Mouse (Mus musculus) thymus, adult 2 months (tissue): ENCODE results near the gene Rab26. TPM values are rescaled to one million over a fixed set of nuclear protein-coding genes. Genes with fewer than 3 reads are reported as not detected.

Source experiments
- DNase-seq: peaks from one replicate; pipeline ENCODE4 v3.0.0; 2021
- H3K27ac ChIP-seq: fragments of 200-500 bp; 2 replicates; pipeline ENCODE4 v1.5.1; 2012; ENCODE audit warnings: low read length, control low read depth; ENCODE audit not compliant: control insufficient read depth, insufficient read depth
- H3K27me3 ChIP-seq: fragments of 200-500 bp; 2 replicates; pipeline ENCODE4 v1.6.1; 2012; ENCODE audit warnings: mild to moderate bottlenecking, low read length, moderate library complexity, mixed read lengths; ENCODE audit not compliant: control insufficient read depth, insufficient read depth
- H3K36me3 ChIP-seq: fragments of 200-500 bp; 2 replicates; pipeline ENCODE4 v1.6.1; 2012; ENCODE audit warnings: mild to moderate bottlenecking, low read length, moderate library complexity; ENCODE audit not compliant: control insufficient read depth, insufficient read depth
- H3K4me1 ChIP-seq: fragments of 200-500 bp; replicated peaks from 2 replicates; pipeline ENCODE4 v1.6.1; 2012; ENCODE audit warnings: low read length; ENCODE audit not compliant: control insufficient read depth, insufficient read depth
- H3K4me3 ChIP-seq: fragments of 200-500 bp; 2 replicates; pipeline ENCODE4 v1.5.1; 2012; ENCODE audit warnings: mild to moderate bottlenecking, low read length, control low read depth, moderate library complexity; ENCODE audit not compliant: control insufficient read depth, insufficient read depth
- CTCF ChIP-seq: fragments of 200-500 bp; IDR thresholded peaks from 2 replicates; pipeline ENCODE4 v1.5.1; 2012; ENCODE audit warnings: mild to moderate bottlenecking, control low read depth, low read length, moderate library complexity, borderline replicate concordance; ENCODE audit not compliant: control insufficient read depth, poor library complexity, insufficient read depth; ENCODE audit errors: extremely low read depth
- POLR2A ChIP-seq: fragments of 200-500 bp; IDR thresholded peaks from 2 replicates; pipeline ENCODE4 v1.6.1; 2012; ENCODE audit warnings: mild to moderate bottlenecking, low read length, control low read depth, moderate library complexity; ENCODE audit not compliant: control insufficient read depth, poor library complexity, insufficient read depth; ENCODE audit errors: extremely low read depth
- WGBS: fragments of 180-500 bp; shearing (Covaris S2); methylation state at CpG from one replicate; pipeline ENCODE4 v1.1.7; 2018; 5-methylcytosine and 5-hydroxymethylcytosine counted together
- polyA plus RNA-seq: library from polyadenylated mRNA; depleted of rRNA; stranded (reverse); fragments of >200 nt; gene quantifications from 2 replicates; pipeline ENCODE4 v1.2.3, GENCODE M21; 2012

Gene Rab26
- polyA plus RNA-seq, 1 experiment: 1.6 TPM

- DNase-seq: no peak
- Histone ChIP-seq H3K4me3 (no peak overlapping the region), H3K36me3 (no peaks in the 10 kb centered on the region), H3K27me3 (no peaks in the 10 kb centered on the region), H3K4me1 (peaks cover 17% of the 10 kb centered on the region), H3K27ac (no peak overlapping the region)
- TF ChIP-seq CTCF (no peak), POLR2A (no peak)
- WGBS: 90% methylated on average over 3 of the region's 3 CpGs
Observed at GRCm38 (mm10) chr17:24559146-24559545, 25.1 kb upstream of the Rab26 start.

- Histone ChIP-seq H3K4me1 (peaks cover 16% of the 10 kb centered on the region), H3K4me3 (no peak overlapping the region), H3K27me3 (no peaks in the 10 kb centered on the region), H3K36me3 (no peaks in the 10 kb centered on the region), H3K27ac (no peak overlapping the region)
- 52% methylated on average over 4 of the region's 4 CpGs for WGBS
- TF ChIP-seq CTCF (no peak), POLR2A (no peak)
- no peak for DNase-seq
Observed at GRCm38 (mm10) chr17:24558600-24559099, 24.6 kb upstream of the Rab26 start.

GRCm38 (mm10) chr17:24557091-24557490, 23.1 kb upstream of the Rab26 start:
- TF ChIP-seq POLR2A (no peak), CTCF (no peak)
- WGBS: 97% methylated on average over 7 of the region's 7 CpGs
- Histone ChIP-seq H3K27me3 (no peaks in the 10 kb centered on the region), H3K4me1 (peaks cover 15% of the 10 kb centered on the region), H3K4me3 (no peak overlapping the region), H3K27ac (no peak overlapping the region), H3K36me3 (no peaks in the 10 kb centered on the region)
- DNase-seq: no peak

- H3K27ac ChIP-seq: no peak overlapping the region
- TF ChIP-seq CTCF (no peak), POLR2A (no peak)
- no peak for DNase-seq
Observed at GRCm38 (mm10) chr17:24551050-24551444, 17.0 kb upstream of the Rab26 start.

GRCm38 (mm10) chr17:24550416-24551049, 16.5 kb upstream of the Rab26 start:
- peak overlapping the region; percentile 70 for H3K4me3 ChIP-seq
- H3K36me3 ChIP-seq: no peaks in the 10 kb centered on the region
- H3K4me1 ChIP-seq: peaks cover 19% of the 10 kb centered on the region
- peak; percentile 65 for DNase-seq
- 5% methylated on average over 44 of the region's 44 CpGs for WGBS
- H3K27ac ChIP-seq: no peak overlapping the region
- no peaks in the 10 kb centered on the region for H3K27me3 ChIP-seq
- TF ChIP-seq POLR2A: no peak
- TF ChIP-seq CTCF: no peak

More at GRCm38 (mm10) chr17:24551050-24551444, 17.0 kb upstream of the Rab26 start:
- H3K27me3 ChIP-seq: no peaks in the 10 kb centered on the region
- H3K36me3 ChIP-seq: no peaks in the 10 kb centered on the region
- 79% methylated on average over 3 of the region's 3 CpGs for WGBS
- H3K4me1 ChIP-seq: peaks cover 19% of the 10 kb centered on the region
- H3K4me3 ChIP-seq: no peak overlapping the region

GRCm38 (mm10) chr17:24549618-24550415, 15.8 kb upstream of the Rab26 start, which contains the start of gene Pkd1:
Gene Pkd1, plus strand, starts transcription at chr17:24549834.
- Histone ChIP-seq H3K4me1 (peaks cover 13% of the 10 kb centered on the region), H3K4me3 (peak within 1 kb of the TSS; percentile 70), H3K27ac (peak within 1 kb of the TSS; percentile 68), H3K27me3 (no peaks in the 10 kb centered on the region), H3K36me3 (no peaks in the 10 kb centered on the region)
- WGBS: under 1% methylated on average over 72 of the region's 72 CpGs
- DNase-seq: peak; percentile 99
- TF ChIP-seq CTCF: peak; percentile 73; the same call in 1 of the 2 replicates
- peak; percentile 99 for TF ChIP-seq POLR2A
